Mouse (Mus musculus) liver, embryonic 13.5 days (tissue): ENCODE results near the gene Popdc2. TPM values are rescaled to one million over a fixed set of nuclear protein-coding genes. Genes with fewer than 3 reads are reported as not detected.

Experiments used
- ATAC-seq: fragments of 200-750 bp; cut with Nextera tagmentation; 2 replicates; pipeline ENCODE4 v1.8.0; 2017; ENCODE audit warnings: low read depth, mild to moderate bottlenecking, moderate number of reproducible peaks, moderate library complexity
- DNase-seq: peaks from one replicate; pipeline ENCODE4 v3.0.0; 2022
- H3K27ac ChIP-seq: fragments of 300-500 bp; sonication (generic); 2 replicates; pipeline ENCODE4 v1.5.1; 2015; ENCODE audit warnings: moderate library complexity, mild to moderate bottlenecking, inconsistent platforms
- H3K27me3 ChIP-seq: fragments of 300-500 bp; sonication (generic); 2 replicates; pipeline ENCODE4 v1.6.1; 2015; ENCODE audit warnings: mild to moderate bottlenecking, inconsistent platforms
- H3K36me3 ChIP-seq: fragments of 300-500 bp; sonication (generic); 2 replicates; pipeline ENCODE4 v1.6.1; 2015; ENCODE audit warnings: mild to moderate bottlenecking, inconsistent platforms
- H3K4me1 ChIP-seq: fragments of 300-500 bp; sonication (generic); replicated peaks from 2 replicates; pipeline ENCODE4 v1.6.1; 2015; ENCODE audit warnings: inconsistent platforms
- H3K4me2 ChIP-seq: fragments of 300-500 bp; sonication (generic); 2 replicates; pipeline ENCODE4 v1.6.1; 2015; ENCODE audit warnings: inconsistent platforms, mild to moderate bottlenecking, moderate library complexity
- H3K4me3 ChIP-seq: fragments of 300-500 bp; sonication (generic); replicated peaks from 2 replicates; pipeline ENCODE4 v1.5.1; 2015; ENCODE audit warnings: mild to moderate bottlenecking, inconsistent platforms
- H3K9ac ChIP-seq: fragments of 300-500 bp; sonication (generic); 2 replicates; pipeline ENCODE4 v1.6.1; 2015; ENCODE audit warnings: mild to moderate bottlenecking, inconsistent platforms
- H3K9me3 ChIP-seq: fragments of 300-500 bp; sonication (generic); replicated peaks from 2 replicates; pipeline ENCODE4 v1.6.1; 2016; ENCODE audit warnings: inconsistent platforms
- WGBS: fragments of 180-500 bp; shearing (Covaris S2); methylation state at CpG from one replicate; pipeline ENCODE4 v1.1.7; 2015; ENCODE audit not compliant: insufficient replicate concordance; 5-methylcytosine and 5-hydroxymethylcytosine counted together
- polyA plus RNA-seq: library from polyadenylated mRNA; unstranded; fragments of >200 nt; fragmentation: Nextera tagmentation; extraction: Ambion mirVana; gene quantifications from 2 replicates; pipeline ENCODE4 v1.2.1, GENCODE M21; 2015

Gene Popdc2
- polyA plus RNA-seq, 1 experiment from 2014 or later = 24.2 TPM

- DNase-seq = no peak
- peaks cover 43% of the 10 kb centered on the region for H3K36me3 ChIP-seq
- no peak overlapping the region for H3K4me3 ChIP-seq
- 37% methylated on average over 5 of the region's 5 CpGs for WGBS
- H3K9me3 ChIP-seq = no peaks in the 10 kb centered on the region
- H3K27me3 ChIP-seq = no peaks in the 10 kb centered on the region
- H3K4me2 ChIP-seq = no peak overlapping the region
- no peak for ATAC-seq
- H3K9ac ChIP-seq = no peak overlapping the region
- H3K4me1 ChIP-seq = peaks cover 45% of the 10 kb centered on the region
- peak overlapping the region; percentile 37; the same call in 1 of the 2 replicates for H3K27ac ChIP-seq
These were observed 7.7 kb upstream of the Popdc2 start for GRCm38 (mm10) chr16:38354185-38354913.

GRCm38 (mm10) chr16:38358256-38358812 is 3.7 kb upstream of the Popdc2 start:
- no peak overlapping the region for H3K27ac ChIP-seq
- peaks cover 10% of the 10 kb centered on the region for H3K36me3 ChIP-seq
- DNase-seq (no peak), ATAC-seq (no peak)
- peaks cover 43% of the 10 kb centered on the region for H3K4me1 ChIP-seq
- no peak overlapping the region for H3K9ac ChIP-seq
- no peaks in the 10 kb centered on the region for H3K27me3 ChIP-seq
- H3K9me3 ChIP-seq = no peaks in the 10 kb centered on the region
- H3K4me3 ChIP-seq = no peak overlapping the region
- no peak overlapping the region for H3K4me2 ChIP-seq
- WGBS = 60% methylated on average over 6 of the region's 6 CpGs

GRCm38 (mm10) chr16:38359241-38359640 is 2.8 kb upstream of the Popdc2 start:
- H3K9me3 ChIP-seq = no peaks in the 10 kb centered on the region
- no peak overlapping the region for H3K4me2 ChIP-seq
- DNase-seq (no peak), ATAC-seq (no peak)
- no peak overlapping the region for H3K27ac ChIP-seq
- no peaks in the 10 kb centered on the region for H3K27me3 ChIP-seq
- H3K36me3 ChIP-seq = peaks cover 4% of the 10 kb centered on the region; the same call in 1 of the 2 replicates
- no peak overlapping the region for H3K9ac ChIP-seq
- WGBS = 83% methylated on average over 2 of the region's 2 CpGs
- peaks cover 44% of the 10 kb centered on the region for H3K4me1 ChIP-seq
- no peak overlapping the region for H3K4me3 ChIP-seq

- ATAC-seq (no peak), DNase-seq (no peak)
- Histone ChIP-seq H3K36me3 (peaks cover 4% of the 10 kb centered on the region; the same call in 1 of the 2 replicates), H3K4me1 (peaks cover 45% of the 10 kb centered on the region), H3K4me3 (no peak overlapping the region), H3K4me2 (no peak overlapping the region), H3K27ac (no peak overlapping the region), H3K9ac (no peak overlapping the region), H3K27me3 (no peaks in the 10 kb centered on the region), H3K9me3 (no peaks in the 10 kb centered on the region)
- WGBS = 49% methylated on average over 3 of the region's 3 CpGs
These were observed 2.2 kb upstream of the Popdc2 start for GRCm38 (mm10) chr16:38359857-38360256.

GRCm38 (mm10) chr16:38360317-38360716 is 1.7 kb upstream of the Popdc2 start:
- Histone ChIP-seq H3K4me2 (no peak overlapping the region), H3K4me1 (peaks cover 45% of the 10 kb centered on the region), H3K36me3 (peaks cover 4% of the 10 kb centered on the region; the same call in 1 of the 2 replicates), H3K27me3 (no peaks in the 10 kb centered on the region), H3K9me3 (no peaks in the 10 kb centered on the region), H3K9ac (no peak overlapping the region), H3K4me3 (no peak overlapping the region), H3K27ac (no peak overlapping the region)
- 0 out of 2 replicates have a peak, but pooled peaks have one; percentile 30 for ATAC-seq
- DNase-seq = no peak
- WGBS = 43% methylated on average over 2 of the region's 2 CpGs

- Histone ChIP-seq H3K4me1 (peaks cover 58% of the 10 kb centered on the region), H3K27ac (no peak overlapping the region; the same call in 1 of the 2 replicates), H3K27me3 (no peaks in the 10 kb centered on the region), H3K9me3 (no peaks in the 10 kb centered on the region), H3K4me3 (no peak overlapping the region), H3K4me2 (peak overlapping the region; percentile 12; the same call in 1 of the 2 replicates), H3K9ac (peak overlapping the region; percentile 29; the same call in 1 of the 2 replicates), H3K36me3 (peaks cover 4% of the 10 kb centered on the region; the same call in 1 of the 2 replicates)
- 64% methylated on average over 20 of the region's 20 CpGs for WGBS
- DNase-seq (no peak), ATAC-seq (no peak)
These were observed 665 bp downstream of the Popdc2 start for GRCm38 (mm10) chr16:38362493-38363255.

- no peaks in the 10 kb centered on the region for H3K27me3 ChIP-seq
- H3K4me3 ChIP-seq = no peak overlapping the region
- 32% methylated on average over 3 of the region's 3 CpGs for WGBS
- DNase-seq (no peak), ATAC-seq (no peak)
- H3K4me2 ChIP-seq = no peak overlapping the region; the same call in 1 of the 2 replicates
- peak overlapping the region; percentile 29; the same call in 1 of the 2 replicates for H3K9ac ChIP-seq
- peaks cover 59% of the 10 kb centered on the region for H3K4me1 ChIP-seq
- H3K27ac ChIP-seq = no peak overlapping the region
- no peaks in the 10 kb centered on the region for H3K9me3 ChIP-seq
- no peaks in the 10 kb centered on the region for H3K36me3 ChIP-seq
These were observed 1.2 kb downstream of the Popdc2 start for GRCm38 (mm10) chr16:38363256-38363595.

- Histone ChIP-seq H3K4me1 (peaks cover 63% of the 10 kb centered on the region), H3K4me3 (no peak overlapping the region), H3K27ac (no peak overlapping the region), H3K9ac (no peak overlapping the region), H3K4me2 (no peak overlapping the region), H3K27me3 (no peaks in the 10 kb centered on the region), H3K36me3 (no peaks in the 10 kb centered on the region), H3K9me3 (no peaks in the 10 kb centered on the region)
- DNase-seq = no peak
- WGBS = 51% methylated on average over 7 of the region's 7 CpGs
- ATAC-seq = no peak
These were observed 1.6 kb downstream of the Popdc2 start for GRCm38 (mm10) chr16:38363657-38364056.

- no peak overlapping the region for H3K9ac ChIP-seq
- H3K4me2 ChIP-seq = no peak overlapping the region
- no peak overlapping the region for H3K27ac ChIP-seq
- no peaks in the 10 kb centered on the region for H3K36me3 ChIP-seq
- 77% methylated on average over 10 of the region's 10 CpGs for WGBS
- no peaks in the 10 kb centered on the region for H3K9me3 ChIP-seq
- no peaks in the 10 kb centered on the region for H3K27me3 ChIP-seq
- no peak for DNase-seq
- no peak for ATAC-seq
- no peak overlapping the region for H3K4me3 ChIP-seq
- peaks cover 75% of the 10 kb centered on the region for H3K4me1 ChIP-seq
These were observed 3.4 kb downstream of the Popdc2 start for GRCm38 (mm10) chr16:38365390-38365789.

GRCm38 (mm10) chr16:38366231-38366630 is 4.2 kb downstream of the Popdc2 start:
- H3K27me3 ChIP-seq = no peaks in the 10 kb centered on the region
- DNase-seq (no peak), ATAC-seq (no peak)
- H3K27ac ChIP-seq = peak overlapping the region; percentile 16; the same call in 1 of the 2 replicates
- H3K36me3 ChIP-seq = no peaks in the 10 kb centered on the region
- WGBS = 72% methylated on average over 4 of the region's 4 CpGs
- H3K9ac ChIP-seq = no peak overlapping the region
- no peak overlapping the region for H3K4me3 ChIP-seq
- H3K4me2 ChIP-seq = no peak overlapping the region
- H3K4me1 ChIP-seq = peaks cover 80% of the 10 kb centered on the region
- H3K9me3 ChIP-seq = no peaks in the 10 kb centered on the region

- 43% methylated on average over 10 of the region's 10 CpGs for WGBS
- Histone ChIP-seq H3K4me3 (no peak overlapping the region), H3K9ac (0 out of 2 replicates have a peak overlapping the region, but pooled peaks have one; percentile 14), H3K27ac (peak overlapping the region; percentile 97), H3K4me2 (0 out of 2 replicates have a peak overlapping the region, but pooled peaks have one; percentile 0), H3K9me3 (no peaks in the 10 kb centered on the region), H3K27me3 (no peaks in the 10 kb centered on the region), H3K4me1 (peaks cover 80% of the 10 kb centered on the region), H3K36me3 (no peaks in the 10 kb centered on the region)
- no peak for DNase-seq
- ATAC-seq = peak; percentile 18; the same call in 1 of the 2 replicates
These were observed 6.3 kb downstream of the Popdc2 start for GRCm38 (mm10) chr16:38368336-38368735.
